8 mouse cellular contexts compared by ENCODE assay signal in genomic region chr12:86896921-86897512, GRCm38 (mm10). TPM values are rescaled to one million over a fixed set of nuclear protein-coding genes. Genes with fewer than 3 reads are reported as not detected.
A peak's percentile ranks its signal among the peaks of the same experiment; 100 is the strongest.
DNase-seq lines count a peak whose midpoint lies in the region; ATAC-seq lines count a peak whose summit lies in the region.

No protein-coding gene starts in this region.

- no peak overlapping the region for H3K4me3 ChIP-seq in embryonic facial prominence, embryonic 14.5 days (ENCODE audit: low read depth, low read length)
- no peak overlapping the region for H3K4me3 ChIP-seq in hindbrain, embryonic 11.5 days (ENCODE audit: low read depth, low read length)
- no peak overlapping the region for H3K4me3 ChIP-seq in liver, embryonic 11.5 days (ENCODE audit: low read depth, low read length)
- H3K4me3 ChIP-seq in neural tube, embryonic 15.5 days (replicated peaks) = peak overlapping the region; percentile 17

- no peaks in the 10 kb centered on the region for H3K9me3 ChIP-seq in embryonic facial prominence, embryonic 14.5 days (ENCODE audit: control insufficient read depth, low read length)
- H3K9me3 ChIP-seq in hindbrain, embryonic 11.5 days (ENCODE audit: control insufficient read depth, low read length) = no peaks in the 10 kb centered on the region
- no peaks in the 10 kb centered on the region for H3K9me3 ChIP-seq in liver, embryonic 11.5 days (ENCODE audit: control insufficient read depth, low read length)
- H3K9me3 ChIP-seq in neural tube, embryonic 15.5 days (replicated peaks) = no peaks in the 10 kb centered on the region

- WGBS in embryonic facial prominence, embryonic 14.5 days = 15% methylated on average over 7 of the region's 7 CpGs
- 33% methylated on average over 7 of the region's 7 CpGs for WGBS in hindbrain, embryonic 11.5 days
- 39% methylated on average over 7 of the region's 7 CpGs for WGBS in liver, embryonic 11.5 days
- 14% methylated on average over 7 of the region's 7 CpGs for WGBS in neural tube, embryonic 15.5 days

- ATAC-seq in embryonic facial prominence, embryonic 14.5 days (ENCODE audit: low read depth) = no peak
- ATAC-seq in hindbrain, embryonic 11.5 days (ENCODE audit: low FRiP score) = no peak
- no peak for ATAC-seq in liver, embryonic 11.5 days (replicated peaks; ENCODE audit: low FRiP score)
- ATAC-seq in neural tube, embryonic 15.5 days (ENCODE audit: low FRiP score) = no peak

- H3K27me3 ChIP-seq in embryonic facial prominence, embryonic 14.5 days (replicated peaks; ENCODE audit: control insufficient read depth, insufficient read depth, low read length) = no peaks in the 10 kb centered on the region
- H3K27me3 ChIP-seq in hindbrain, embryonic 11.5 days (ENCODE audit: control insufficient read depth, insufficient read depth, low read length) = no peaks in the 10 kb centered on the region
- 0 out of 2 replicates have a peak, but pooled peaks cover 1% of the 10 kb centered on the region for H3K27me3 ChIP-seq in liver, embryonic 11.5 days (replicated peaks; ENCODE audit: control insufficient read depth, insufficient read depth, low read length)
- H3K27me3 ChIP-seq in neural tube, embryonic 15.5 days (replicated peaks) = no peaks in the 10 kb centered on the region

- DNase-seq in retina, postnatal 1 day = peak; percentile 78
- DNase-seq in retina, embryonic 14.5 days (ENCODE audit: low spot score) = no peak
- peak; percentile 71 for DNase-seq in embryonic facial prominence, embryonic 14.5 days (ENCODE audit: low spot score)
- DNase-seq in hindbrain, embryonic 11.5 days (ENCODE audit: low spot score) = peak; percentile 37
- no peak for DNase-seq in liver, embryonic 11.5 days (ENCODE audit: low spot score)
- DNase-seq in B cell, adult 2 months = no peak
- no peak for DNase-seq in embryo, embryonic 10.5 days (ENCODE audit: low spot score)

- H3K9ac ChIP-seq in embryonic facial prominence, embryonic 14.5 days (ENCODE audit: low read depth, low read length) = peak overlapping the region; percentile 50
- peak overlapping the region; percentile 31; the same call in 1 of the 2 replicates for H3K9ac ChIP-seq in hindbrain, embryonic 11.5 days (ENCODE audit: low read depth, low read length)
- H3K9ac ChIP-seq in liver, embryonic 11.5 days (ENCODE audit: low read depth, low read length) = no peak overlapping the region
- peak overlapping the region; percentile 42 for H3K9ac ChIP-seq in neural tube, embryonic 15.5 days (replicated peaks)

- peak overlapping the region; percentile 97 for H3K27ac ChIP-seq in embryonic facial prominence, embryonic 14.5 days (replicated peaks; ENCODE audit: low read depth, low read length)
- H3K27ac ChIP-seq in hindbrain, embryonic 11.5 days (ENCODE audit: low read depth, low read length) = peak overlapping the region; percentile 94
- peak overlapping the region; percentile 38; the same call in 1 of the 2 replicates for H3K27ac ChIP-seq in liver, embryonic 11.5 days (ENCODE audit: low read depth, low read length)
- H3K27ac ChIP-seq in neural tube, embryonic 15.5 days (replicated peaks) = peak overlapping the region; percentile 99

- no peaks in the 10 kb centered on the region for H3K36me3 ChIP-seq in embryonic facial prominence, embryonic 14.5 days (ENCODE audit: control insufficient read depth, insufficient read depth, low read length)
- no peaks in the 10 kb centered on the region for H3K36me3 ChIP-seq in hindbrain, embryonic 11.5 days (ENCODE audit: control insufficient read depth, insufficient read depth, low read length)
- H3K36me3 ChIP-seq in liver, embryonic 11.5 days (ENCODE audit: control insufficient read depth, insufficient read depth, low read length) = no peaks in the 10 kb centered on the region
- no peaks in the 10 kb centered on the region for H3K36me3 ChIP-seq in neural tube, embryonic 15.5 days

- peaks cover 73% of the 10 kb centered on the region for H3K4me1 ChIP-seq in embryonic facial prominence, embryonic 14.5 days (ENCODE audit: control insufficient read depth, insufficient read depth, low read length)
- peaks cover 44% of the 10 kb centered on the region for H3K4me1 ChIP-seq in hindbrain, embryonic 11.5 days (replicated peaks; ENCODE audit: control insufficient read depth, insufficient read depth, low read length)
- peaks cover 57% of the 10 kb centered on the region for H3K4me1 ChIP-seq in liver, embryonic 11.5 days (replicated peaks; ENCODE audit: control insufficient read depth, insufficient read depth, low read length)
- peaks cover 79% of the 10 kb centered on the region for H3K4me1 ChIP-seq in neural tube, embryonic 15.5 days

- H3K4me2 ChIP-seq in embryonic facial prominence, embryonic 14.5 days (ENCODE audit: low read depth, low read length) = peak overlapping the region; percentile 55
- H3K4me2 ChIP-seq in hindbrain, embryonic 11.5 days (replicated peaks; ENCODE audit: low read depth, low read length) = no peak overlapping the region
- H3K4me2 ChIP-seq in liver, embryonic 11.5 days = 0 out of 2 replicates have a peak overlapping the region, but pooled peaks have one; percentile 11
- H3K4me2 ChIP-seq in neural tube, embryonic 15.5 days = peak overlapping the region; percentile 66

RNA-seq across cellular contexts. Expression of gene Irf2bpl, which starts 12.4 kb away (rescaled TPM):
- polyA plus RNA-seq in embryonic facial prominence, embryonic 14.5 days (2014; fragmentation: Nextera tagmentation; extraction: Ambion mirVana) = 33.5 and 33.8 TPM in 2 replicates
- polyA plus RNA-seq in hindbrain, embryonic 11.5 days (2014; fragmentation: Nextera tagmentation; extraction: Ambion mirVana) = 16.0 and 21.3 TPM in 2 replicates
- 9.7 and 9.8 TPM in 2 replicates for polyA plus RNA-seq in liver, embryonic 11.5 days (2014; fragmentation: Nextera tagmentation; extraction: Ambion mirVana)
- polyA plus RNA-seq in neural tube, embryonic 15.5 days (2015; fragmentation: Nextera tagmentation; extraction: Ambion mirVana) = 53.3 and 69.9 TPM in 2 replicates

RNA-seq across cellular contexts. Expression of gene Cipc, which starts 49.8 kb away (rescaled TPM):
- polyA plus RNA-seq in embryonic facial prominence, embryonic 14.5 days (2014; fragmentation: Nextera tagmentation; extraction: Ambion mirVana) = 21.4 and 23.3 TPM in 2 replicates
- polyA plus RNA-seq in hindbrain, embryonic 11.5 days (2014; fragmentation: Nextera tagmentation; extraction: Ambion mirVana) = 32.2 and 39.5 TPM in 2 replicates
- 23.8 and 28.1 TPM in 2 replicates for polyA plus RNA-seq in liver, embryonic 11.5 days (2014; fragmentation: Nextera tagmentation; extraction: Ambion mirVana)
- polyA plus RNA-seq in neural tube, embryonic 15.5 days (2015; fragmentation: Nextera tagmentation; extraction: Ambion mirVana) = 37.2 and 40.8 TPM in 2 replicates

Comparison
In these comparisons a context has a peak if more than half of its experiments do, and no peak if none do; other contexts are left out.
1. DNase-seq: peak in retina, postnatal 1 day (single experiment), embryonic facial prominence, embryonic 14.5 days (single experiment) and hindbrain, embryonic 11.5 days (single experiment); none in retina, embryonic 14.5 days (single experiment), liver, embryonic 11.5 days (single experiment), B cell, adult 2 months (0 of 2) and embryo, embryonic 10.5 days (single experiment).
2. H3K27ac ChIP-seq: peak in every context shown above with its lines; median percentile 99 in neural tube, embryonic 15.5 days; 97 in embryonic facial prominence, embryonic 14.5 days; 94 in hindbrain, embryonic 11.5 days; 38 in liver, embryonic 11.5 days.